Mouse (Mus musculus) forebrain, embryonic 12.5 days (tissue): Measurements from ENCODE around the gene Ror1. TPM values are rescaled to one million over a fixed set of nuclear protein-coding genes. Genes with fewer than 3 reads are reported as not detected.

Experiments used
- ATAC-seq: fragments of 200-750 bp; cut with Nextera tagmentation; 2 replicates; pipeline ENCODE4 v1.8.0; 2017; ENCODE audit warnings: moderate TSS enrichment; ENCODE audit not compliant: low FRiP score
- H3K27ac ChIP-seq: fragments of 300-500 bp; sonication (generic); 2 replicates; pipeline ENCODE4 v1.5.1; 2016; ENCODE audit warnings: mild to moderate bottlenecking
- H3K27me3 ChIP-seq: fragments of 300-500 bp; sonication (generic); 2 replicates; pipeline ENCODE4 v1.6.1; 2016; ENCODE audit warnings: mild to moderate bottlenecking
- H3K36me3 ChIP-seq: fragments of 300-500 bp; sonication (generic); replicated peaks from 2 replicates; pipeline ENCODE4 v1.6.1; 2016; ENCODE audit warnings: mild to moderate bottlenecking
- H3K4me1 ChIP-seq: fragments of 300-500 bp; sonication (generic); 2 replicates; pipeline ENCODE4 v1.6.1; 2016
- H3K4me2 ChIP-seq: fragments of 300-500 bp; sonication (generic); 2 replicates; pipeline ENCODE4 v1.6.1; 2016; ENCODE audit warnings: mild to moderate bottlenecking, moderate library complexity
- H3K4me3 ChIP-seq: fragments of 300-500 bp; sonication (generic); replicated peaks from 2 replicates; pipeline ENCODE4 v1.5.1; 2016; ENCODE audit warnings: mild to moderate bottlenecking
- H3K9ac ChIP-seq: fragments of 300-500 bp; sonication (generic); 2 replicates; pipeline ENCODE4 v1.6.1; 2016; ENCODE audit warnings: mild to moderate bottlenecking
- H3K9me3 ChIP-seq: fragments of 300-500 bp; sonication (generic); 2 replicates; pipeline ENCODE4 v1.6.1; 2016
- WGBS: fragments of 180-500 bp; shearing (Covaris S2); methylation state at CpG from one replicate; pipeline ENCODE4 v1.1.7; 2016; 5-methylcytosine and 5-hydroxymethylcytosine counted together
- polyA plus RNA-seq: library from polyadenylated mRNA; unstranded; fragments of >200 nt; fragmentation: Nextera tagmentation; extraction: Ambion mirVana; gene quantifications from 2 replicates; pipeline ENCODE4 v1.2.1, GENCODE M21; 2016

The Ror1 gene
- polyA plus RNA-seq, 1 experiment from 2014 or later = 4.6 TPM

- Histone ChIP-seq H3K9me3 (no peaks in the 10 kb centered on the region), H3K9ac (no peak overlapping the region), H3K4me3 (no peak overlapping the region), H3K27ac (no peak overlapping the region), H3K27me3 (no peaks in the 10 kb centered on the region), H3K36me3 (no peaks in the 10 kb centered on the region), H3K4me2 (no peak overlapping the region), H3K4me1 (no peaks in the 10 kb centered on the region)
- 56% methylated on average over 2 of the region's 2 CpGs for WGBS
- no peak for ATAC-seq
Observed at GRCm38 (mm10) chr4:100251270-100251669, 155.7 kb downstream of the Ror1 start.

- Histone ChIP-seq H3K4me1 (no peaks in the 10 kb centered on the region), H3K9ac (no peak overlapping the region), H3K27ac (no peak overlapping the region), H3K9me3 (no peaks in the 10 kb centered on the region), H3K4me3 (no peak overlapping the region), H3K4me2 (no peak overlapping the region), H3K27me3 (no peaks in the 10 kb centered on the region), H3K36me3 (no peaks in the 10 kb centered on the region)
- no peak for ATAC-seq
- 75% methylated on average over 1 of the region's 1 CpGs for WGBS
Observed at GRCm38 (mm10) chr4:100252050-100252449, 156.5 kb downstream of the Ror1 start.

- Histone ChIP-seq H3K4me2 (no peak overlapping the region), H3K27me3 (no peaks in the 10 kb centered on the region), H3K4me1 (no peaks in the 10 kb centered on the region), H3K9ac (no peak overlapping the region), H3K36me3 (no peaks in the 10 kb centered on the region), H3K4me3 (no peak overlapping the region), H3K9me3 (no peaks in the 10 kb centered on the region), H3K27ac (no peak overlapping the region)
- ATAC-seq = no peak
- WGBS = 78% methylated on average over 10 of the region's 10 CpGs
Observed at GRCm38 (mm10) chr4:100252646-100253045, 157.1 kb downstream of the Ror1 start.

- no peak overlapping the region for H3K27ac ChIP-seq
- H3K9ac ChIP-seq = no peak overlapping the region
- H3K27me3 ChIP-seq = no peaks in the 10 kb centered on the region
- no peak overlapping the region for H3K4me3 ChIP-seq
- no peaks in the 10 kb centered on the region for H3K9me3 ChIP-seq
- 86% methylated on average over 9 of the region's 9 CpGs for WGBS
- H3K4me2 ChIP-seq = no peak overlapping the region
- H3K4me1 ChIP-seq = no peaks in the 10 kb centered on the region
- ATAC-seq = no peak
- H3K36me3 ChIP-seq = no peaks in the 10 kb centered on the region
Observed at GRCm38 (mm10) chr4:100253401-100253800, 157.8 kb downstream of the Ror1 start.

GRCm38 (mm10) chr4:100253831-100254230 is 158.2 kb downstream of the Ror1 start:
- Histone ChIP-seq H3K4me3 (no peak overlapping the region), H3K4me1 (no peaks in the 10 kb centered on the region), H3K36me3 (no peaks in the 10 kb centered on the region), H3K27ac (no peak overlapping the region), H3K27me3 (no peaks in the 10 kb centered on the region), H3K4me2 (no peak overlapping the region), H3K9ac (no peak overlapping the region), H3K9me3 (no peaks in the 10 kb centered on the region)
- WGBS = 72% methylated on average over 7 of the region's 7 CpGs
- ATAC-seq = no peak

- Histone ChIP-seq H3K27me3 (no peaks in the 10 kb centered on the region), H3K9ac (no peak overlapping the region), H3K4me1 (no peaks in the 10 kb centered on the region), H3K4me2 (no peak overlapping the region), H3K4me3 (no peak overlapping the region), H3K27ac (no peak overlapping the region), H3K9me3 (no peaks in the 10 kb centered on the region), H3K36me3 (no peaks in the 10 kb centered on the region)
- 88% methylated on average over 5 of the region's 5 CpGs for WGBS
- no peak for ATAC-seq
Observed at GRCm38 (mm10) chr4:100258462-100258861, 162.9 kb downstream of the Ror1 start.

GRCm38 (mm10) chr4:100263917-100264316 is 168.3 kb downstream of the Ror1 start:
- Histone ChIP-seq H3K9me3 (no peaks in the 10 kb centered on the region), H3K36me3 (no peaks in the 10 kb centered on the region), H3K4me2 (no peak overlapping the region), H3K27me3 (no peaks in the 10 kb centered on the region), H3K27ac (no peak overlapping the region), H3K4me1 (no peaks in the 10 kb centered on the region), H3K4me3 (no peak overlapping the region), H3K9ac (no peak overlapping the region)
- 95% methylated on average over 1 of the region's 1 CpGs for WGBS
- ATAC-seq = no peak

GRCm38 (mm10) chr4:100271059-100271735 is 175.6 kb downstream of the Ror1 start:
- H3K9me3 ChIP-seq = no peaks in the 10 kb centered on the region
- no peak overlapping the region for H3K27ac ChIP-seq
- no peak overlapping the region for H3K4me2 ChIP-seq
- no peak overlapping the region for H3K9ac ChIP-seq
- H3K4me3 ChIP-seq = no peak overlapping the region
- ATAC-seq = no peak
- H3K4me1 ChIP-seq = no peaks in the 10 kb centered on the region; the same call in 1 of the 2 replicates
- WGBS = 83% methylated on average over 10 of the region's 10 CpGs
- H3K36me3 ChIP-seq = no peaks in the 10 kb centered on the region
- H3K27me3 ChIP-seq = no peaks in the 10 kb centered on the region

GRCm38 (mm10) chr4:100271736-100272127 is 176.1 kb downstream of the Ror1 start:
- 67% methylated on average over 6 of the region's 6 CpGs for WGBS
- no peak overlapping the region for H3K4me2 ChIP-seq

GRCm38 (mm10) chr4:100273356-100273755 is 177.8 kb downstream of the Ror1 start:
- Histone ChIP-seq H3K4me1 (no peaks in the 10 kb centered on the region; the same call in 1 of the 2 replicates), H3K4me3 (no peak overlapping the region), H3K27ac (no peak overlapping the region), H3K27me3 (no peaks in the 10 kb centered on the region), H3K36me3 (no peaks in the 10 kb centered on the region), H3K4me2 (no peak overlapping the region), H3K9me3 (no peaks in the 10 kb centered on the region), H3K9ac (no peak overlapping the region)
- WGBS = 92% methylated on average over 3 of the region's 3 CpGs
- ATAC-seq = no peak

More at GRCm38 (mm10) chr4:100271736-100272127, 176.1 kb downstream of the Ror1 start:
- Histone ChIP-seq H3K4me1 (no peaks in the 10 kb centered on the region; the same call in 1 of the 2 replicates), H3K27me3 (no peaks in the 10 kb centered on the region), H3K9me3 (no peaks in the 10 kb centered on the region), H3K27ac (no peak overlapping the region), H3K4me3 (no peak overlapping the region), H3K36me3 (no peaks in the 10 kb centered on the region), H3K9ac (no peak overlapping the region)
- no peak for ATAC-seq

- no peak overlapping the region for H3K27ac ChIP-seq
- 94% methylated on average over 4 of the region's 4 CpGs for WGBS
- no peaks in the 10 kb centered on the region for H3K36me3 ChIP-seq
- no peaks in the 10 kb centered on the region for H3K27me3 ChIP-seq
- H3K4me1 ChIP-seq = no peaks in the 10 kb centered on the region; the same call in 1 of the 2 replicates
- no peaks in the 10 kb centered on the region for H3K9me3 ChIP-seq
- ATAC-seq = no peak
- no peak overlapping the region for H3K4me2 ChIP-seq
- no peak overlapping the region for H3K9ac ChIP-seq
- H3K4me3 ChIP-seq = no peak overlapping the region
Observed at GRCm38 (mm10) chr4:100273807-100274480, 178.4 kb downstream of the Ror1 start.

GRCm38 (mm10) chr4:100276482-100276881 is 180.9 kb downstream of the Ror1 start:
- Histone ChIP-seq H3K27ac (no peak overlapping the region), H3K4me3 (no peak overlapping the region), H3K9ac (no peak overlapping the region), H3K4me1 (no peaks in the 10 kb centered on the region; the same call in 1 of the 2 replicates), H3K9me3 (no peaks in the 10 kb centered on the region), H3K27me3 (no peaks in the 10 kb centered on the region), H3K4me2 (no peak overlapping the region), H3K36me3 (no peaks in the 10 kb centered on the region)
- 85% methylated on average over 7 of the region's 7 CpGs for WGBS
- no peak for ATAC-seq

GRCm38 (mm10) chr4:100276970-100277369 is 181.4 kb downstream of the Ror1 start:
- H3K9me3 ChIP-seq = no peaks in the 10 kb centered on the region
- no peak for ATAC-seq
- 92% methylated on average over 1 of the region's 1 CpGs for WGBS
- H3K4me3 ChIP-seq = no peak overlapping the region
- no peaks in the 10 kb centered on the region for H3K36me3 ChIP-seq
- no peaks in the 10 kb centered on the region for H3K27me3 ChIP-seq
- H3K27ac ChIP-seq = no peak overlapping the region
- H3K4me2 ChIP-seq = no peak overlapping the region
- no peaks in the 10 kb centered on the region; the same call in 1 of the 2 replicates for H3K4me1 ChIP-seq
- H3K9ac ChIP-seq = no peak overlapping the region
